Mouse (Mus musculus): Measurements from ENCODE around the gene Mcm2.

- TF ChIP-seq CTCF (IDR thresholded peaks at IDR 0.05; ENCODE audit: extremely low read depth, insufficient read depth, insufficient read length, insufficient replicate concordance), result no peak
- TF ChIP-seq POLR2A (IDR thresholded peaks at IDR 0.05; ENCODE audit: low read depth, low read length), result no peak
Observed at GRCm38 (mm10) chr6:88938664-88939055, 40.1 kb upstream of the Mcm2 start.
